Mouse (Mus musculus): Measurements from ENCODE around the gene Pars2. TPM values are rescaled to one million over a fixed set of nuclear protein-coding genes. Genes with fewer than 3 reads are reported as not detected.

The Pars2 gene
- polyA plus RNA-seq, 1 experiment, result 4.7 TPM

- Histone ChIP-seq H3K79me2 (ENCODE audit: control insufficient read depth, insufficient read depth) (no peaks in the 10 kb centered on the region), H3K4me3 (no peak overlapping the region), H3K36me3 (ENCODE audit: control insufficient read depth, insufficient read depth) (no peaks in the 10 kb centered on the region), H3ac (ENCODE audit: control insufficient read depth, insufficient read length) (no peak overlapping the region), H3K4me2 (ENCODE audit: low read depth) (no peak overlapping the region), H3K27me3 (ENCODE audit: control insufficient read depth, insufficient read depth, insufficient read length) (peaks cover 37% of the 10 kb centered on the region)
- TF ChIP-seq MYOD1 (IDR thresholded peaks at IDR 0.05; ENCODE audit: control insufficient read depth in 1 of 3, insufficient read length in 2 of 3, low read depth in 2 of 3), result no peak
Measured at GRCm38 (mm10) chr4:106632313-106632712, 18.6 kb upstream of the Pars2 start.

GRCm38 (mm10) chr4:106633281-106634085 lies 17.4 kb upstream of the Pars2 start:
- H3K27me3 ChIP-seq (ENCODE audit: control insufficient read depth, insufficient read depth, insufficient read length), result peaks cover 43% of the 10 kb centered on the region
- no peak overlapping the region for H3K4me3 ChIP-seq

GRCm38 (mm10) chr4:106634086-106634479 lies 16.8 kb upstream of the Pars2 start:
- no peaks in the 10 kb centered on the region for H3K79me2 ChIP-seq (ENCODE audit: control insufficient read depth, insufficient read depth)
- no peak for TF ChIP-seq USF1 (IDR thresholded peaks at IDR 0.05; ENCODE audit: low read depth)
- H3K27me3 ChIP-seq (ENCODE audit: control insufficient read depth, insufficient read depth, insufficient read length), result peaks cover 49% of the 10 kb centered on the region
- H3K4me2 ChIP-seq (ENCODE audit: low read depth), result no peak overlapping the region
- no peak overlapping the region for H3K4me3 ChIP-seq
- H3K36me3 ChIP-seq (ENCODE audit: control insufficient read depth, insufficient read depth), result no peaks in the 10 kb centered on the region
- H3ac ChIP-seq (ENCODE audit: control insufficient read depth, insufficient read length), result no peak overlapping the region

More at GRCm38 (mm10) chr4:106633281-106634085, 17.4 kb upstream of the Pars2 start:
- Histone ChIP-seq H3K4me2 (ENCODE audit: low read depth) (no peak overlapping the region), H3K36me3 (ENCODE audit: control insufficient read depth, insufficient read depth) (no peaks in the 10 kb centered on the region), H3K79me2 (ENCODE audit: control insufficient read depth, insufficient read depth) (no peaks in the 10 kb centered on the region), H3ac (ENCODE audit: control insufficient read depth, insufficient read length) (no peak overlapping the region)
- TF ChIP-seq E2F4 (IDR thresholded peaks at IDR 0.05; ENCODE audit: insufficient read depth) (no peak), REST (IDR thresholded peaks at IDR 0.05; ENCODE audit: insufficient read depth, insufficient read length) (no peak), MYOD1 (IDR thresholded peaks at IDR 0.05; ENCODE audit: control insufficient read depth in 1 of 3, insufficient read length in 2 of 3, low read depth in 2 of 3) (no peak), SRF (IDR thresholded peaks at IDR 0.05; ENCODE audit: control insufficient read depth, insufficient read length, low read depth) (no peak), TCF3 (IDR thresholded peaks at IDR 0.05; ENCODE audit: insufficient read length, low read depth) (no peak), CEBPB (IDR thresholded peaks at IDR 0.05; ENCODE audit: insufficient read depth, poor library complexity, severe bottlenecking) (no peak), TCF12 (IDR thresholded peaks at IDR 0.05; ENCODE audit: insufficient read depth, poor library complexity, severe bottlenecking) (no peak), POLR2AphosphoS2 (IDR thresholded peaks at IDR 0.05; ENCODE audit: insufficient read length, low read depth) (no peak), MAX (IDR thresholded peaks at IDR 0.05; ENCODE audit: low read depth) (no peak)

- H3ac ChIP-seq (ENCODE audit: control insufficient read depth, insufficient read length), result no peak overlapping the region
- TF ChIP-seq CEBPB (IDR thresholded peaks at IDR 0.05; ENCODE audit: insufficient read depth, poor library complexity, severe bottlenecking) (no peak), POLR2A (IDR thresholded peaks at IDR 0.05; ENCODE audit: insufficient read length, low read depth) (no peak), MYOG (IDR thresholded peaks at IDR 0.05; ENCODE audit: control insufficient read depth in 1 of 3, insufficient read depth in 1 of 3, insufficient read length in 2 of 3, low read depth in 2 of 3) (no peak), REST (IDR thresholded peaks at IDR 0.05; ENCODE audit: insufficient read depth, insufficient read length) (no peak), MAX (IDR thresholded peaks at IDR 0.05; ENCODE audit: low read depth) (no peak), MYOD1 (IDR thresholded peaks at IDR 0.05; ENCODE audit: control insufficient read depth in 1 of 3, insufficient read length in 2 of 3, low read depth in 2 of 3) (no peak), TCF3 (IDR thresholded peaks at IDR 0.05; ENCODE audit: insufficient read length, low read depth) (no peak), SRF (IDR thresholded peaks at IDR 0.05; ENCODE audit: control insufficient read depth, insufficient read length, low read depth) (no peak), POLR2AphosphoS2 (IDR thresholded peaks at IDR 0.05; ENCODE audit: insufficient read length, low read depth) (no peak), TCF12 (IDR thresholded peaks at IDR 0.05; ENCODE audit: insufficient read depth, poor library complexity, severe bottlenecking) (no peak), E2F4 (IDR thresholded peaks at IDR 0.05; ENCODE audit: insufficient read depth) (no peak)
- no peaks in the 10 kb centered on the region for H3K79me2 ChIP-seq (ENCODE audit: control insufficient read depth, insufficient read depth)
- H3K4me2 ChIP-seq (ENCODE audit: low read depth), result no peak overlapping the region
- H3K4me3 ChIP-seq, result no peak overlapping the region
- no peaks in the 10 kb centered on the region for H3K36me3 ChIP-seq (ENCODE audit: control insufficient read depth, insufficient read depth)
- peaks cover 14% of the 10 kb centered on the region for H3K27me3 ChIP-seq (ENCODE audit: control insufficient read depth, insufficient read depth, insufficient read length)
Measured at GRCm38 (mm10) chr4:106643483-106644217, 7.2 kb upstream of the Pars2 start.

- Histone ChIP-seq H3K4me3 (no peak overlapping the region), H3K4me2 (ENCODE audit: low read depth) (no peak overlapping the region), H3K27me3 (ENCODE audit: control insufficient read depth, insufficient read depth, insufficient read length) (peaks cover 9% of the 10 kb centered on the region), H3K36me3 (ENCODE audit: control insufficient read depth, insufficient read depth) (no peaks in the 10 kb centered on the region), H3K79me2 (ENCODE audit: control insufficient read depth, insufficient read depth) (no peaks in the 10 kb centered on the region), H3ac (ENCODE audit: control insufficient read depth, insufficient read length) (no peak overlapping the region)
- TF ChIP-seq TCF3 (IDR thresholded peaks at IDR 0.05; ENCODE audit: insufficient read length, low read depth) (no peak), REST (IDR thresholded peaks at IDR 0.05; ENCODE audit: insufficient read depth, insufficient read length) (no peak), TCF12 (IDR thresholded peaks at IDR 0.05; ENCODE audit: insufficient read depth, poor library complexity, severe bottlenecking) (no peak), USF1 (IDR thresholded peaks at IDR 0.05; ENCODE audit: low read depth) (no peak), MAX (IDR thresholded peaks at IDR 0.05; ENCODE audit: low read depth) (no peak), MYOG (IDR thresholded peaks at IDR 0.05; ENCODE audit: control insufficient read depth in 1 of 3, insufficient read depth in 1 of 3, insufficient read length in 2 of 3, low read depth in 2 of 3) (no peak), CEBPB (IDR thresholded peaks at IDR 0.05; ENCODE audit: insufficient read depth, poor library complexity, severe bottlenecking) (no peak), MYOD1 (IDR thresholded peaks at IDR 0.05; ENCODE audit: control insufficient read depth in 1 of 3, insufficient read length in 2 of 3, low read depth in 2 of 3) (no peak), POLR2AphosphoS2 (IDR thresholded peaks at IDR 0.05; ENCODE audit: insufficient read length, low read depth) (no peak), POLR2A (IDR thresholded peaks at IDR 0.05; ENCODE audit: insufficient read length, low read depth) (no peak), SRF (IDR thresholded peaks at IDR 0.05; ENCODE audit: control insufficient read depth, insufficient read length, low read depth) (no peak), E2F4 (IDR thresholded peaks at IDR 0.05; ENCODE audit: insufficient read depth) (no peak)
Measured at GRCm38 (mm10) chr4:106644218-106644610, 6.7 kb upstream of the Pars2 start.
